Mouse (Mus musculus): ENCODE measurements around the gene Celf2. TPM values are rescaled to one million over a fixed set of nuclear protein-coding genes. Genes with fewer than 3 reads are reported as not detected.

Gene Celf2
- polyA plus RNA-seq, 1 experiment from 2014 or later = 131 TPM

GRCm38 (mm10) chr2:6549251-6549650 is 960.1 kb downstream of the Celf2 start:
- Histone ChIP-seq H3K4me3 (no peak overlapping the region), H3K9me3 (no peaks in the 10 kb centered on the region), H3K27ac (replicated peaks) (no peak overlapping the region), H3K9ac (replicated peaks) (no peak overlapping the region), H3K36me3 (peaks cover 8% of the 10 kb centered on the region; the same call in 1 of the 2 replicates), H3K4me2 (replicated peaks) (no peak overlapping the region), H3K27me3 (no peaks in the 10 kb centered on the region), H3K4me1 (peaks cover 31% of the 10 kb centered on the region)
- 79% methylated on average over 7 of the region's 7 CpGs for WGBS
- no peak for ATAC-seq (ENCODE audit: low FRiP score, low read depth)

- Histone ChIP-seq H3K4me1 (peaks cover 29% of the 10 kb centered on the region), H3K27me3 (no peaks in the 10 kb centered on the region), H3K4me3 (no peak overlapping the region), H3K9ac (replicated peaks) (no peak overlapping the region), H3K4me2 (replicated peaks) (no peak overlapping the region), H3K9me3 (no peaks in the 10 kb centered on the region), H3K27ac (replicated peaks) (peak overlapping the region; percentile 81), H3K36me3 (0 out of 2 replicates have a peak, but pooled peaks cover 4% of the 10 kb centered on the region)
- peak; percentile 80 for ATAC-seq (ENCODE audit: low FRiP score, low read depth)
- 11% methylated on average over 9 of the region's 9 CpGs for WGBS
Observed at GRCm38 (mm10) chr2:6547139-6547664, 962.2 kb downstream of the Celf2 start.

- Histone ChIP-seq H3K9me3 (no peaks in the 10 kb centered on the region), H3K4me2 (replicated peaks) (no peak overlapping the region), H3K4me3 (no peak overlapping the region), H3K9ac (replicated peaks) (no peak overlapping the region), H3K4me1 (peaks cover 29% of the 10 kb centered on the region), H3K27ac (replicated peaks) (peak overlapping the region; percentile 81), H3K36me3 (0 out of 2 replicates have a peak, but pooled peaks cover 4% of the 10 kb centered on the region), H3K27me3 (no peaks in the 10 kb centered on the region)
- WGBS = 27% methylated on average over 14 of the region's 14 CpGs
- peak; percentile 72 for ATAC-seq (ENCODE audit: low FRiP score, low read depth)
Observed at GRCm38 (mm10) chr2:6546462-6547138, 962.8 kb downstream of the Celf2 start.

- WGBS = 56% methylated on average over 10 of the region's 10 CpGs
- no peak for ATAC-seq (ENCODE audit: low FRiP score, low read depth)
- Histone ChIP-seq H3K9me3 (no peaks in the 10 kb centered on the region), H3K27me3 (no peaks in the 10 kb centered on the region), H3K4me3 (no peak overlapping the region), H3K9ac (replicated peaks) (no peak overlapping the region), H3K4me2 (replicated peaks) (no peak overlapping the region), H3K27ac (replicated peaks) (no peak overlapping the region), H3K36me3 (0 out of 2 replicates have a peak, but pooled peaks cover 4% of the 10 kb centered on the region), H3K4me1 (peaks cover 29% of the 10 kb centered on the region)
Observed at GRCm38 (mm10) chr2:6545127-6545931, 964.0 kb downstream of the Celf2 start.

- Histone ChIP-seq H3K27ac (replicated peaks) (no peak overlapping the region), H3K36me3 (no peaks in the 10 kb centered on the region), H3K27me3 (no peaks in the 10 kb centered on the region), H3K4me3 (no peak overlapping the region), H3K9ac (replicated peaks) (no peak overlapping the region), H3K9me3 (no peaks in the 10 kb centered on the region), H3K4me2 (replicated peaks) (no peak overlapping the region), H3K4me1 (peaks cover 22% of the 10 kb centered on the region)
- no peak for ATAC-seq (ENCODE audit: low FRiP score, low read depth)
- WGBS = 92% methylated on average over 5 of the region's 5 CpGs
Observed at GRCm38 (mm10) chr2:6543650-6544049, 965.7 kb downstream of the Celf2 start.

- H3K27ac ChIP-seq (replicated peaks) = no peak overlapping the region
- no peaks in the 10 kb centered on the region for H3K9me3 ChIP-seq
- H3K4me1 ChIP-seq = peaks cover 20% of the 10 kb centered on the region
- no peak overlapping the region for H3K4me3 ChIP-seq
- H3K36me3 ChIP-seq = no peaks in the 10 kb centered on the region
- no peaks in the 10 kb centered on the region for H3K27me3 ChIP-seq
- H3K9ac ChIP-seq (replicated peaks) = no peak overlapping the region
- no peak overlapping the region for H3K4me2 ChIP-seq (replicated peaks)
- no peak for ATAC-seq (ENCODE audit: low FRiP score, low read depth)
- WGBS = 89% methylated on average over 12 of the region's 12 CpGs
Observed at GRCm38 (mm10) chr2:6542556-6543180, 966.7 kb downstream of the Celf2 start.

GRCm38 (mm10) chr2:6540825-6541224 is 968.5 kb downstream of the Celf2 start:
- no peak for ATAC-seq (ENCODE audit: low FRiP score, low read depth)
- H3K4me3 ChIP-seq = no peak overlapping the region
- 85% methylated on average over 6 of the region's 6 CpGs for WGBS
- H3K9me3 ChIP-seq = no peaks in the 10 kb centered on the region
- H3K27ac ChIP-seq (replicated peaks) = no peak overlapping the region
- no peak overlapping the region for H3K9ac ChIP-seq (replicated peaks)
- H3K36me3 ChIP-seq = no peaks in the 10 kb centered on the region
- peaks cover 6% of the 10 kb centered on the region; the same call in 1 of the 2 replicates for H3K4me1 ChIP-seq
- H3K4me2 ChIP-seq (replicated peaks) = no peak overlapping the region
- no peaks in the 10 kb centered on the region for H3K27me3 ChIP-seq

- no peak overlapping the region for H3K4me3 ChIP-seq
- no peak overlapping the region for H3K4me2 ChIP-seq (replicated peaks)
- H3K4me1 ChIP-seq = no peaks in the 10 kb centered on the region
- H3K27me3 ChIP-seq = no peaks in the 10 kb centered on the region
- no peak overlapping the region for H3K9ac ChIP-seq (replicated peaks)
- H3K27ac ChIP-seq (replicated peaks) = no peak overlapping the region
- H3K9me3 ChIP-seq = no peaks in the 10 kb centered on the region
- WGBS = 84% methylated on average over 11 of the region's 11 CpGs
- no peaks in the 10 kb centered on the region for H3K36me3 ChIP-seq
- no peak for ATAC-seq (ENCODE audit: low FRiP score, low read depth)
Observed at GRCm38 (mm10) chr2:6540092-6540491, 969.3 kb downstream of the Celf2 start.

GRCm38 (mm10) chr2:6538500-6538899 is 970.9 kb downstream of the Celf2 start:
- Histone ChIP-seq H3K4me1 (no peaks in the 10 kb centered on the region), H3K4me2 (replicated peaks) (no peak overlapping the region), H3K27ac (replicated peaks) (no peak overlapping the region), H3K9ac (replicated peaks) (no peak overlapping the region), H3K36me3 (no peaks in the 10 kb centered on the region), H3K9me3 (no peaks in the 10 kb centered on the region), H3K27me3 (no peaks in the 10 kb centered on the region), H3K4me3 (no peak overlapping the region)
- ATAC-seq (ENCODE audit: low FRiP score, low read depth) = no peak
- 82% methylated on average over 2 of the region's 2 CpGs for WGBS

GRCm38 (mm10) chr2:6538031-6538430 is 971.3 kb downstream of the Celf2 start:
- Histone ChIP-seq H3K27me3 (no peaks in the 10 kb centered on the region), H3K9ac (replicated peaks) (no peak overlapping the region), H3K36me3 (no peaks in the 10 kb centered on the region), H3K4me3 (no peak overlapping the region), H3K27ac (replicated peaks) (no peak overlapping the region), H3K9me3 (no peaks in the 10 kb centered on the region), H3K4me2 (replicated peaks) (no peak overlapping the region), H3K4me1 (no peaks in the 10 kb centered on the region)
- no peak for ATAC-seq (ENCODE audit: low FRiP score, low read depth)

- WGBS = 69% methylated on average over 3 of the region's 3 CpGs
Observed at GRCm38 (mm10) chr2:6537326-6537725, 972.0 kb downstream of the Celf2 start.

GRCm38 (mm10) chr2:6536372-6536771 is 973.0 kb downstream of the Celf2 start:
- Histone ChIP-seq H3K36me3 (no peaks in the 10 kb centered on the region), H3K9ac (replicated peaks) (no peak overlapping the region), H3K9me3 (no peaks in the 10 kb centered on the region), H3K4me3 (no peak overlapping the region), H3K4me2 (replicated peaks) (no peak overlapping the region), H3K4me1 (no peaks in the 10 kb centered on the region), H3K27ac (replicated peaks) (no peak overlapping the region), H3K27me3 (no peaks in the 10 kb centered on the region)
- WGBS = 87% methylated on average over 2 of the region's 2 CpGs
- ATAC-seq (ENCODE audit: low FRiP score, low read depth) = no peak

More at GRCm38 (mm10) chr2:6537326-6537725, 972.0 kb downstream of the Celf2 start:
- H3K36me3 ChIP-seq = no peaks in the 10 kb centered on the region
- H3K4me1 ChIP-seq = no peaks in the 10 kb centered on the region
- no peak overlapping the region for H3K9ac ChIP-seq (replicated peaks)
- H3K27ac ChIP-seq (replicated peaks) = no peak overlapping the region
- no peaks in the 10 kb centered on the region for H3K9me3 ChIP-seq
- no peak for ATAC-seq (ENCODE audit: low FRiP score, low read depth)
- H3K4me2 ChIP-seq (replicated peaks) = no peak overlapping the region
- no peaks in the 10 kb centered on the region for H3K27me3 ChIP-seq
- no peak overlapping the region for H3K4me3 ChIP-seq

Measured in midbrain, embryonic 12.5 days (tissue).